Mouse (Mus musculus) sigmoid colon, adult 10 weeks (tissue): ENCODE results near the gene Kcnmb4. TPM values are rescaled to one million over a fixed set of nuclear protein-coding genes. Genes with fewer than 3 reads are reported as not detected.

Experiments
- polyA plus RNA-seq: library from polyadenylated mRNA; stranded (reverse); fragments of 350-450 nt; fragmentation: Illumina TruSeq; extraction: RNeasy Lipid Tissue Mini Kit (QIAGEN cat#74804); gene quantifications from one replicate; pipeline ENCODE4 v1.2.3, GENCODE M21; 2014; ENCODE audit warnings: low read depth, low replicate concordance

Gene Kcnmb4
- 0.44 TPM for polyA plus RNA-seq

GRCm38 (mm10) chr10:116473759-116474549 lies at the start of gene Kcnmb4:
Gene Kcnmb4, minus strand, starts transcription at chr10:116473878.

Other genes starting within 250 kb of the Kcnmb4 start
- gene Ptprb, start 198.4 kb downstream of the Kcnmb4 start, polyA plus RNA-seq, result 7.3 TPM
- gene Cnot2, start 107.6 kb upstream of the Kcnmb4 start, polyA plus RNA-seq, result 92.9 TPM